Mouse (Mus musculus): ENCODE data around the gene Pitx1. TPM values are rescaled to one million over a fixed set of nuclear protein-coding genes. Genes with fewer than 3 reads are reported as not detected.

Pitx1 gene
- 0.68 TPM in 1 of 2 replicates, not detected in the other for polyA plus RNA-seq (2012; ENCODE audit: insufficient read depth, low replicate concordance)

DNA sequence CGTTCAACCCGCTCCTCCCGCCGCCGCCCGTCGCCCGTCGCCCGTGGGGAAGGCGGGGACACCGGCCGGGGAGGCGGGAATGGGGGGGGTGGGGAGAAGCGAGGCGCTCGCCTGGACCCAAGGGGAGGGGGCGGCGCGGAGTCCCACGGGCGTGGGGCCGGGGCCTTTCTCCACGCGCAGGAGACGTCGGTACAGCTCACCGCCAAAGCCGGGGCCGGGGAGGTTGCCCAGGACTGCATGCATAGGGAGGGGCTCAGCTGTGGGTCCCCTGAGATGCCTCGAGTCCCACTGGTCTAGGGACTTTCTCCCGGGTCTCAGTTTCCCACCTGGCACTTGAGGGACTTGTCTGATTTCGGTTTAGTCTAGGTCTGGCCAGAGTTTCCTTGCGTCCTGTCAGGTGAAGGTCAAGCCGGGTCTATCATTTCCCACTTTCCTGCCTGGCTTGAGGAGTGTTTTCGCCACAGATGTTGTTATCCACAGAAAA, at the start of gene Pitx1:
Gene Pitx1 (minus strand): TSS at position 51 of the 484 bp plus-strand sequence.
- Histone ChIP-seq H3K9me3 (0 out of 2 replicates have a peak, but pooled peaks cover 2% of the 10 kb centered on the region), H3K27me3 (replicated peaks) (peaks cover 98% of the 10 kb centered on the region)
- TF ChIP-seq GATA1 (IDR thresholded peaks at IDR 0.05; ENCODE audit: borderline replicate concordance, low read length) (no peak), FLI1 (IDR thresholded peaks at IDR 0.05; ENCODE audit: low read length) (no peak)

DNA sequence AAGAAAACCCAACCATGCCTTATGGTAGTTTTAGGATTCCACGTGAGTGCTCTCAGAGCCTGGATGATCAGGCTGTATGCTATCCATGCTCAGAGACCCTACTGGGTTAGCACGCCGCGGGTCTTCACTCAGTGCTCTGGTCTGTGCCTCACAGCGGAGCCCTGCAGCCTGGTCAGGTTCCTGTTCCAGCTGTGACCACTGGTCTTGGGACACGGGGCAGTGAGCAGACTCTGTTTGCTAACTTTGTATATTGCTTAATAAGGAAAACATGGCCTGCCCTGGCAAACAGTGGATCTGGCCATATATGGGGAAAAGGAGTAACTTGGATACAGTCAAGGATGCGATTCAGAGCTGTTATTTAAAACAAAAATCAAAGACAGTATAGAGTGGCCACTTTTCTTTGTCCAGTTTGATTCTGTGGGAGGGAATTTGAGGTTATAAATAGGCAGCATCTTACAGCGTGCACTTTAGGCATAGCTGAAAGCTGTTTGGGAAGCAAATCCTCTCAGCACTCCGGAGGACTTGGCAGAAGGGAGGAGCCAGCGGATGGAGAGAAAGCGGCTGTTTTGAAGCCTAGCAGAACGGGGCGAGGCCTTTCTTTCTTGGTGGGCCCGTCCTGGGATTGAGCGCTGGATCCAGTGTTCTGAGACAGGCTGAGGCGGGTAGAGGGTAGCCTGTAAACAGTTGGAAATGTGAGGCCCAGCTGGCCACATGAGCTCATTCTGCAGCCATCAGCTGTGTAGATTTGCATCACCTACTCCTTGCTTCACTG, 45.6 kb upstream of the Pitx1 start:
- H3K4me3 ChIP-seq (replicated peaks), result no peak overlapping the region
- H3K9me3 ChIP-seq, result no peaks in the 10 kb centered on the region
- TF ChIP-seq FLI1 (IDR thresholded peaks at IDR 0.05; ENCODE audit: low read length) (no peak), GATA1 (IDR thresholded peaks at IDR 0.05; ENCODE audit: borderline replicate concordance, low read length) (no peak)
- no peaks in the 10 kb centered on the region for H3K4me1 ChIP-seq
- peaks cover 16% of the 10 kb centered on the region for H3K27me3 ChIP-seq (replicated peaks)
- no peaks in the 10 kb centered on the region for H3K36me3 ChIP-seq (replicated peaks; ENCODE audit: low read length)

More for the DNA sequence above, at the start of gene Pitx1:
- no peaks in the 10 kb centered on the region for H3K36me3 ChIP-seq (replicated peaks; ENCODE audit: low read length)
- H3K4me1 ChIP-seq, result peaks cover 12% of the 10 kb centered on the region
- H3K4me3 ChIP-seq (replicated peaks), result no peak within 1 kb of the TSS

DNA sequence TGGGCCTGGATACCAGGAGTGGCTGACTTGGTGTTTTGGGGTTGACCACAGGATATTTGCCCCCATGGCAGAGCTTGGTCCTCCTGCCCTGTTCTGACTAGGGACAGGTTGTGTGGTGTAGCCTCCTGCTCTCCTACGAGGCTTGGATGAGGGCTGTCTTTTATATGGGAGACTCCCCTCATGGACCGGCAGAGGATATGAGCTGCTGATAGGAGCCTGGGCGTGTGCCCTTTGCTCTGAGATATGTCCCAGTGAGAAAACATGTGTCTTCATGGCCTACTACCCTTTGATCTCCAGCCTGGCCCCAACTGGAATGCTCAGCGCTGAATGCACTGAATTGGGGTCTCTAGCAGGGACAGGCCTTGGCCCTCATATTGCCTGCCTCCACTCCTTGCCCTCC, 42.4 kb upstream of the Pitx1 start:
- Histone ChIP-seq H3K36me3 (replicated peaks; ENCODE audit: low read length) (no peaks in the 10 kb centered on the region), H3K4me3 (replicated peaks) (no peak overlapping the region), H3K4me1 (no peaks in the 10 kb centered on the region), H3K9me3 (peaks cover 11% of the 10 kb centered on the region; the same call in 1 of the 2 replicates), H3K27me3 (replicated peaks) (peaks cover 19% of the 10 kb centered on the region)
- no peak for TF ChIP-seq GATA1 (IDR thresholded peaks at IDR 0.05; ENCODE audit: borderline replicate concordance, low read length)
- TF ChIP-seq FLI1 (IDR thresholded peaks at IDR 0.05; ENCODE audit: low read length), result no peak

DNA sequence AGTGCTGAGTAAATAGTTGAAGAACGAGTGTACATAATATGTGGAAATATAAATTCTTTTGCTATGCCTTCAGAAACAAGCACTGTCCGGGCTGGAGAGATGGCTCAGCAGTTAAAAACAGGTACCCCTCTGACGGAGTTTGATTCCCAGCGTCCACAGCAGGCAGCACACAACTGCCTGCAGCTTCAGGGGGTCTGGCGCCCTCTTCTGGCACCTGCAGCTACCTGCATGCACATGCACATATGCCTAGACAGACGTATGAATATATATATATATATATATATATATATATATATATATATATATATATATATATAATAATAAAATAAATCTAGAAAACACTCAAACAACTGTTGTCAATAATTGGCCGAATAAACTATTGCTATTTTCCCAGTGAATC, 35.4 kb upstream of the Pitx1 start:
- Histone ChIP-seq H3K4me1 (no peaks in the 10 kb centered on the region), H3K4me3 (replicated peaks) (no peak overlapping the region), H3K9me3 (peaks cover 37% of the 10 kb centered on the region), H3K27me3 (replicated peaks) (peaks cover 13% of the 10 kb centered on the region), H3K36me3 (replicated peaks; ENCODE audit: low read length) (no peaks in the 10 kb centered on the region)
- TF ChIP-seq GATA1 (IDR thresholded peaks at IDR 0.05; ENCODE audit: borderline replicate concordance, low read length) (no peak), FLI1 (IDR thresholded peaks at IDR 0.05; ENCODE audit: low read length) (no peak)

DNA sequence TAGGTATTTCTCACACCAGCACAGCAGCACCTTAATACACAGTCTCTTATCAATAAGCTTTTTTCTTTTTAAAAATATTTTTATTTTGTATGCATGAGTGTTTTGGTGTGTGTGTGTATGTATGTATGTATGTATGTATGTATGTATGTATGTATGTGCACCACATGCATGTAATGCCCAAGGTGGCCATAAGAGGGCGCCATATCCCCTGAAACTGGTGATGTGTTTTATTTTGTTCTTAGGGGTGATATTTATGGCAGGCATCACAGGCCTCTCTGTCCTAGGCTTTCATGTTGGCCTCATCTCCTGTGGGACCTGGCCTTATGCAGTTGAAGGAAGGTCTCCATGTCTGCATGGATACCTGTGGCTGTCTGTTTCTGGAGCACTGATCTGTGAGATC, 34.0 kb upstream of the Pitx1 start:
- Histone ChIP-seq H3K4me1 (no peaks in the 10 kb centered on the region), H3K9me3 (peaks cover 37% of the 10 kb centered on the region), H3K4me3 (replicated peaks) (no peak overlapping the region), H3K36me3 (replicated peaks; ENCODE audit: low read length) (no peaks in the 10 kb centered on the region), H3K27me3 (replicated peaks) (peaks cover 13% of the 10 kb centered on the region)
- TF ChIP-seq FLI1 (IDR thresholded peaks at IDR 0.05; ENCODE audit: low read length), result no peak
- no peak for TF ChIP-seq GATA1 (IDR thresholded peaks at IDR 0.05; ENCODE audit: borderline replicate concordance, low read length)

DNA sequence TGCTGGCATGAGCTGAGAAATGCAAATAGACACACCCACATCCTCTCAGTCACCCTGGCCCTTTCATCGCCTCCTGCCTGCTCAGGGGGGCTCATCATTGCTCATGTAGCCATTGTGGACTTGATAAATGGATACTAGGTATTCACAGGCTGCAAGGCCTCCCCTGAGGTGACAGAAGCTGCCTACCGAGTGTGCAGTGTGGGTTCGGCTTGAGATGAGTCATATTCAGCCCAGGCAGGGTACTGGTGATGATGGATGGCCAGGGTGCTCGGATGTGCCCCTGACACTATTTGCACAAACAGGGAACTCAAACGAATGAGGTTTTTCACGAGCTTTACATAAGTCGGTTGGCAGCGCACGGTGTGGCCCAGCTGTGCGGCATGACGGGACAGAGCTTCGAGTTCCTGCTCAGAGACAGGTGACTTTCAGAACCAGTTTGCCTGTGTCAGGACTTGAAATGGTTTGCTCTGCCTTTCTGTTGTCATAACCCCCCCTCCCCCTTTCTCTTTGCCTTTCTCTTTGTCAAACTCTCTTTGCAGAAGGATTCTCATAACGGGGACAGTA, 31.6 kb upstream of the Pitx1 start:
- H3K27me3 ChIP-seq (replicated peaks), result peaks cover 11% of the 10 kb centered on the region
- peaks cover 22% of the 10 kb centered on the region for H3K9me3 ChIP-seq
- TF ChIP-seq GATA1 (IDR thresholded peaks at IDR 0.05; ENCODE audit: borderline replicate concordance, low read length) (no peak), FLI1 (IDR thresholded peaks at IDR 0.05; ENCODE audit: low read length) (no peak)
- no peaks in the 10 kb centered on the region for H3K36me3 ChIP-seq (replicated peaks; ENCODE audit: low read length)
- H3K4me1 ChIP-seq, result no peaks in the 10 kb centered on the region
- no peak overlapping the region for H3K4me3 ChIP-seq (replicated peaks)

DNA sequence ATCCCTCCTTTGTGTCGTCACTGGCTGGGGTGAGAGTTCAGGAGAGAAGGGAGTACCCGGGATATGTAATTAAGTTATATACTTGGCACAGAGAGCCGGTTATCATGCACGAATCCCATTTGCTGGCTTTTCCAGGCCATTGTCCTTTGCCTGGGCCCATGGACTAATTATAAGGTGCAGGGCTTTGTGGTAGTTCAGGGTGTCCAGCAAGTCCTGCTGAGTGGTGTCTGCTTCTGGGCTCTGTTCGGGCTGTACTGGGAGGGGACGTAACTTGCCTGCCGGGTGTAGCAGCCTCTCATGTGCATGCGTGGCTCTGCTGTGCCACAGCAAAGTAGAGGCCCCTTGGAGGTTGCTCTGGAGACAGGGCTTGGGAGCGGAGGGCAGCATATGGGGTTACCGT, 24.5 kb upstream of the Pitx1 start:
- TF ChIP-seq GATA1 (IDR thresholded peaks at IDR 0.05; ENCODE audit: borderline replicate concordance, low read length) (no peak), FLI1 (IDR thresholded peaks at IDR 0.05; ENCODE audit: low read length) (no peak)

DNA sequence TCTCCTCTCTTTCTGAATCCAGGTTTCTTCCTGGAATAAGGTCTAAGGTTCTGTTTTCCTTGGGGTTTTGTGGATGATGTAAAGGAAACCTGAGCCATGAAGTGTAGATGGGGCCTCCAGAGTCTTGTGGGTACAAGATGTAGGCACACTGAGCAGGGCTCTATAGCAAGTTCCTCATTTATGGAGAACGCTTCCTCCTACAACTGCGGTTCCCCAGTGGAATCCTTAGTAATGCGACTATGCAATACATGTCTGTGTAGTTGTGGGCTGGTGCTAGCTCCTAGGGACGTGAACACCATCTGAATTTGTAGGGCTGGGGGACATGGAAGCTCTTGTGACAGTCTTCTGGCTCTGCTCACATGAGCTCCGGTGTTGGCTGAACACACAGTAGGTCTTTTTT, 22.5 kb upstream of the Pitx1 start:
- peaks cover 50% of the 10 kb centered on the region for H3K27me3 ChIP-seq (replicated peaks)
- no peaks in the 10 kb centered on the region for H3K4me1 ChIP-seq
- no peak for TF ChIP-seq FLI1 (IDR thresholded peaks at IDR 0.05; ENCODE audit: low read length)
- TF ChIP-seq GATA1 (IDR thresholded peaks at IDR 0.05; ENCODE audit: borderline replicate concordance, low read length), result no peak
- H3K4me3 ChIP-seq (replicated peaks), result no peak overlapping the region
- no peaks in the 10 kb centered on the region for H3K36me3 ChIP-seq (replicated peaks; ENCODE audit: low read length)
- no peaks in the 10 kb centered on the region for H3K9me3 ChIP-seq

More for the DNA sequence above, 24.5 kb upstream of the Pitx1 start:
- Histone ChIP-seq H3K27me3 (replicated peaks) (peaks cover 42% of the 10 kb centered on the region), H3K9me3 (no peaks in the 10 kb centered on the region), H3K4me3 (replicated peaks) (no peak overlapping the region), H3K36me3 (replicated peaks; ENCODE audit: low read length) (no peaks in the 10 kb centered on the region), H3K4me1 (no peaks in the 10 kb centered on the region)

DNA sequence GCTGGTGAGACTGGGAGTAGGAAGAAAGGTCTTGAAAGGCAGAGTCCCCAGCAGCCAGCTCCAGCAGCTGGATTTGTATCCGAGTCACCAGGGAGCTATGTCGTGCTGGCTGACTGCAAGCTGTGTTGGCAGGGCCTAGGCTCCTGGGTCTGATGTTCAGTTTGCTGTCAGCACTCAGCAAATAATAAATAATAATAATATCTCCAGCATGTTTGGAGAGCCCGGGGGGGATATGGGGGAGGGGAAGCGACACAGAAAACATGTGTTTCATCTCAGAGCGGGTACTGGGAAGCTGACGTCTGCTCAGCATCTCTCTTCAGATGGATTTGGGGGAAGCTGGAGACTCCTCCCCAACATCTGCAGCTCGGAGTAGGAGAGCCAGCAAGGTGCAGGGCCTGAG, 19.8 kb upstream of the Pitx1 start:
- TF ChIP-seq FLI1 (IDR thresholded peaks at IDR 0.05; ENCODE audit: low read length), result no peak
- TF ChIP-seq GATA1 (IDR thresholded peaks at IDR 0.05; ENCODE audit: borderline replicate concordance, low read length), result no peak
- Histone ChIP-seq H3K4me1 (no peaks in the 10 kb centered on the region), H3K27me3 (replicated peaks) (peaks cover 52% of the 10 kb centered on the region), H3K9me3 (no peaks in the 10 kb centered on the region), H3K36me3 (replicated peaks; ENCODE audit: low read length) (no peaks in the 10 kb centered on the region), H3K4me3 (replicated peaks) (no peak overlapping the region)

DNA sequence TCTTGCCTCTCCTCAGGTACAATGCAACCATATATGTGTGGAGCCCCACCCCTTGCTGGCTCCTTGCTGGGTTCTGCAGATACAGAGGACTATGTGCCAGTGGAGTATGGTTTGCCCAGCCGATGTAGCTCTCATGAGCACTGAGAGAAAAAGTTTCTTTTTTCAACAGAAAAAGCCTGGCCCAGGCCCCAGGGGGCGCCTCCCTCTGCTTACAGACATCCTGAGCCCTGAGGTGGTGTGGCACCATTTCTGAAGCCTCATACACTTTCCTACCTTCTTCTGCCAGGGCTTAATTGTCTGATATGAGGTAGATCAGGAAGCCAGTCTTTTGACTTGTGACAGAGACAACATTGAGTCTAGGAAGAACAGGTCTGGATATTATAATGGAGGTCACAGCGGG, 16.2 kb upstream of the Pitx1 start:
- TF ChIP-seq GATA1 (IDR thresholded peaks at IDR 0.05; ENCODE audit: borderline replicate concordance, low read length) (no peak), FLI1 (IDR thresholded peaks at IDR 0.05; ENCODE audit: low read length) (no peak)
- no peaks in the 10 kb centered on the region for H3K36me3 ChIP-seq (replicated peaks; ENCODE audit: low read length)
- no peak overlapping the region for H3K4me3 ChIP-seq (replicated peaks)
- H3K27me3 ChIP-seq (replicated peaks), result peaks cover 58% of the 10 kb centered on the region
- H3K4me1 ChIP-seq, result peaks cover 10% of the 10 kb centered on the region
- H3K9me3 ChIP-seq, result no peaks in the 10 kb centered on the region

Measured in megakaryocyte, embryonic 14.5 days (primary cell).